Mouse (Mus musculus): ENCODE data around the gene Ephb1.

DNA sequence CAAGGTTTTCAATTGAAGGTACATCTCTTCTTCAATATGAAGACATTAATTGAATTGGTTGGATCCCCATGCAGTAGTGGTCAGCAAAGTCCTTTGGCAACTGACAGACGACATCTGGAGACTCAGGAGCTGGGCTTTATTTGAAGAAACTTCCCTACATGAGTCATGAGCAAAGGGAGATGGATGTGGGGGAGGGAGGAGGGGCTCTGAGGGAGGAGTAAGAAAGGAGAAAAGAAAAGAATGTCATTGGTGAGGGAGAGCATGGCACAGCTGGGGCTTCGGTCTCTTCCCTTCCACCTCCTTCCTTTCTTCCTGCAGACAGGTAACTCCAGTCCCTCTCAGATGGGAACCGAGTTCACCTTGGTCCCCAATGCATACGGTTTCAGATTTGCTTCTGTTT lies 431.6 kb downstream of the Ephb1 start:
- TF ChIP-seq CTCF (IDR thresholded peaks at IDR 0.05; ENCODE audit: control insufficient read depth, insufficient read depth, insufficient replicate concordance, low read depth, low read length), result no peak
- TF ChIP-seq POLR2A (IDR thresholded peaks at IDR 0.05; ENCODE audit: control insufficient read depth, low read depth, low read length), result no peak
